Mouse (Mus musculus): Measurements from ENCODE around the gene Atf6b. TPM values are rescaled to one million over a fixed set of nuclear protein-coding genes. Genes with fewer than 3 reads are reported as not detected.

The Atf6b gene
- 111 and 123 TPM in 2 replicates for polyA plus RNA-seq (2016; fragmentation: Nextera tagmentation; extraction: Ambion mirVana)

GRCm38 (mm10) chr17:34646906-34647787 lies at the start of gene Atf6b:
Gene Atf6b, plus strand, starts transcription at chr17:34647146.
- Histone ChIP-seq H3K27ac (replicated peaks) (peak within 1 kb of the TSS; percentile 93), H3K27me3 (ENCODE audit: low read depth, poor library complexity, severe bottlenecking) (no peaks in the 10 kb centered on the region), H3K36me3 (peaks cover 51% of the 10 kb centered on the region)

DNA sequence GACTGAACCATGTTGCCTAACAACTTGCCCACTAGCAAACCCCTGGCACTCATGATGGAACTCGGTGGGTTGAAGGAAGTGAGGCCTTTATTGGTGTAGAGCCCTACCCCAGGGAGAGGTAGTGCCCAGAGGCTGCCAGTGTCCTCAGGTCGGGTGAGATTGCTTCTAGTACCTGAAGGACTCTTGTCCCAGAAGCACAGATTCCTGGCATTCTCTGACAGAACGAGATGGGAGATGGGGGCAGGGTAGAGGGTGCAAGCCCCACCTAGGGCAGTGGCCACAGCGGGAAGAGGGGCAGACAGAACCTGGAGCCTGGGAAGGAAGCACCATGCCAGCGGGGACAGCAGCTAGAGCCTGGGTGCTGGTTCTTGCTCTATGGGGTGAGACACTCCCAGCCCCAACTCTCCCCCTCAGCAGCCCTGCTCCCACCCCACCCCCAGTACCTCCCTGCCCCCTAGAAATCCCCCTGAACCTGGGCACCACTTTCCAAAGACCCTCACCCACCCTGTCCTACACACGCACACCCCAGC lies 49.3 kb upstream of the Atf6b start, which contains the start of gene Ager:
Gene Ager (plus strand): TSS at position 297 of the 530 bp plus-strand sequence.
- peak within 1 kb of the TSS; percentile 24 for H3K4me3 ChIP-seq
- H3K4me1 ChIP-seq = peaks cover 76% of the 10 kb centered on the region
- H3K27ac ChIP-seq (replicated peaks) = peak within 1 kb of the TSS; percentile 63
- 26% methylated on average over 6 of the region's 6 CpGs for WGBS
- H3K36me3 ChIP-seq = peaks cover 58% of the 10 kb centered on the region
- no peak for DNase-seq (ENCODE audit: low spot score)
- H3K27me3 ChIP-seq (ENCODE audit: low read depth, poor library complexity, severe bottlenecking) = no peaks in the 10 kb centered on the region
- no peaks in the 10 kb centered on the region for H3K9me3 ChIP-seq (replicated peaks)

More at GRCm38 (mm10) chr17:34646906-34647787, at the start of gene Atf6b:
- no peaks in the 10 kb centered on the region for H3K9me3 ChIP-seq (replicated peaks)
- peak; percentile 96 for DNase-seq (ENCODE audit: low spot score)
- H3K4me1 ChIP-seq = peaks cover 42% of the 10 kb centered on the region
- H3K4me3 ChIP-seq = peak within 1 kb of the TSS; percentile 82
- WGBS = 1% methylated on average over 66 of the region's 66 CpGs

GRCm38 (mm10) chr17:34599891-34600290 lies 47.1 kb upstream of the Atf6b start:
- 0 out of 2 replicates have a peak overlapping the region, but pooled peaks have one; percentile 23 for H3K27ac ChIP-seq (replicated peaks)
- peaks cover 65% of the 10 kb centered on the region for H3K4me1 ChIP-seq
- DNase-seq (ENCODE audit: low spot score) = no peak
- no peaks in the 10 kb centered on the region for H3K9me3 ChIP-seq (replicated peaks)
- H3K27me3 ChIP-seq (ENCODE audit: low read depth, poor library complexity, severe bottlenecking) = no peaks in the 10 kb centered on the region
- peaks cover 44% of the 10 kb centered on the region for H3K36me3 ChIP-seq
- H3K4me3 ChIP-seq = peak overlapping the region; percentile 26; the same call in 1 of the 2 replicates
- WGBS = 78% methylated on average over 9 of the region's 9 CpGs

DNA sequence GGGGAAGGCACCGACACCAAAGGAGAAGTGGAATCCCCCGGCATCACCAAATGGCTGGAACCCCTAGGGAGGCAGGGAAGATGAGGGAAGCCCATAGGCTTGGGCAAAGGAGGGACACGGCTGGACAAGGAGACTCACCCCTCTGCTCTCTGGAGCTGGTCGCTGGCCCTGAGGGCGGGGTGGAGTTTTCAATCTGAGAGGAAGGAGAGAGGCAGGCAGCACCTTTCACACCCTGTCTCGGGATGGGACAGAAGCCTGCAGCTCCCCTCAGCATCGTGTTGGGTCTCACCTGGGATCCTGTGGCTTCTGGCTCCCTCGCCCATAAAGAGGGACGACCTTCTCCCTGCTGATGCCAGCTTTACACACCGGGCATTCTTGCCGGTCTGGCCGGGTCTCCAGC lies 45.1 kb upstream of the Atf6b start:
- no peak for DNase-seq (ENCODE audit: low spot score)
- Histone ChIP-seq H3K4me3 (peak overlapping the region; percentile 98), H3K27me3 (ENCODE audit: low read depth, poor library complexity, severe bottlenecking) (no peaks in the 10 kb centered on the region), H3K27ac (replicated peaks) (0 out of 2 replicates have a peak overlapping the region, but pooled peaks have one; percentile 1), H3K36me3 (peaks cover 26% of the 10 kb centered on the region), H3K4me1 (peaks cover 64% of the 10 kb centered on the region), H3K9me3 (replicated peaks) (no peaks in the 10 kb centered on the region)
- WGBS = 91% methylated on average over 12 of the region's 12 CpGs

- WGBS = under 1% methylated on average over 30 of the region's 30 CpGs
- no peak for DNase-seq (ENCODE audit: low spot score)
- peaks cover 62% of the 10 kb centered on the region for H3K4me1 ChIP-seq
- no peaks in the 10 kb centered on the region for H3K9me3 ChIP-seq (replicated peaks)
- peak within 1 kb of the TSS; percentile 98 for H3K4me3 ChIP-seq
- H3K36me3 ChIP-seq = peaks cover 37% of the 10 kb centered on the region
- no peaks in the 10 kb centered on the region for H3K27me3 ChIP-seq (ENCODE audit: low read depth, poor library complexity, severe bottlenecking)
- H3K27ac ChIP-seq (replicated peaks) = peak within 1 kb of the TSS; percentile 94
Observed at GRCm38 (mm10) chr17:34603375-34604060, 43.4 kb upstream of the Atf6b start, which contains the start of gene Rnf5. Gene Rnf5, minus strand, starts transcription at chr17:34603690.

GRCm38 (mm10) chr17:34604061-34604508 lies 42.9 kb upstream of the Atf6b start, which contains the start of gene Agpat1:
Gene Agpat1, plus strand, starts transcription at chr17:34604262.
- Histone ChIP-seq H3K27me3 (ENCODE audit: low read depth, poor library complexity, severe bottlenecking) (no peaks in the 10 kb centered on the region), H3K9me3 (replicated peaks) (no peaks in the 10 kb centered on the region), H3K4me3 (peak within 1 kb of the TSS; percentile 98), H3K27ac (replicated peaks) (peak within 1 kb of the TSS; percentile 94), H3K4me1 (peaks cover 60% of the 10 kb centered on the region), H3K36me3 (peaks cover 41% of the 10 kb centered on the region)
- peak; percentile 100 for DNase-seq (ENCODE audit: low spot score)
- under 1% methylated on average over 35 of the region's 35 CpGs for WGBS

DNA sequence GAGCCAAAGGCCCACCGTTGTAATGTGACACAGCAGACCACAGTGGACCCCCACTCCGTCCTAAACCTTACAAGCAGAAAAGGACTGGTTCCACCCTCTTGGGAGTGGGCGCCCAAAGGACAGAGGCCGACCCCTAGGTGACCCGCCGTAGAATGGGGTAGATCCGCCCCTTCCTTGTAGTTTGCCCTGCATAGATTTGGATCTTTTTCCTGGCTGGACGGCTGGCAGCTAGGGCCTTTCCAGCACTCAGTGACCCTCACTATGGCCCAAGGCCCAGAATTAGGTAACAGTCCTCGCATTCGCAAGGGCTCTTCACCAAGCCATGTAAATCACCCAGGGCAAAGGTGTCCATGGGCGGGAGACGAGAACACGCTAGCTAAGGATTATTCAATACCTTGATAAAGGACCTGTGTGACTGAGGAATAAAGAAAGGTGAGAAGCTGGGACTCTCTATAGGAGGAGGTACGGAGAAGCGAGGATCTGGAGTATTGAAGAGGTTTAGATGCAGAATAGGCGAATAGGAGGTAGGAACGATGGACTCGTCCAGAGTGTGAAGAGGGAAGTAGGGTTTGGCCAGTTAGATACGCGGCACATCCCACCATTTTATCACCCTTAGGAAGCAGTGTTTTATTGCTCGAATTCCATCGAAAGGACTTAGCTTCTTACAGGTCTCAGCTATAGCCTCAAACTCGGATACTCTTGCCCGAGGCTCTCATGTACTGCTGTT lies 42.3 kb upstream of the Atf6b start:
- Histone ChIP-seq H3K36me3 (peaks cover 40% of the 10 kb centered on the region), H3K27ac (replicated peaks) (peak overlapping the region; percentile 94), H3K9me3 (replicated peaks) (no peaks in the 10 kb centered on the region), H3K4me3 (peak overlapping the region; percentile 98), H3K27me3 (ENCODE audit: low read depth, poor library complexity, severe bottlenecking) (no peaks in the 10 kb centered on the region), H3K4me1 (peaks cover 57% of the 10 kb centered on the region)
- no peak for DNase-seq (ENCODE audit: low spot score)
- WGBS = 21% methylated on average over 24 of the region's 24 CpGs

- Histone ChIP-seq H3K27me3 (ENCODE audit: low read depth, poor library complexity, severe bottlenecking) (no peaks in the 10 kb centered on the region), H3K9me3 (replicated peaks) (no peaks in the 10 kb centered on the region), H3K36me3 (peaks cover 39% of the 10 kb centered on the region), H3K4me3 (peak overlapping the region; percentile 98), H3K27ac (replicated peaks) (peak overlapping the region; percentile 94), H3K4me1 (peaks cover 57% of the 10 kb centered on the region)
- under 1% methylated on average over 27 of the region's 30 CpGs for WGBS
- DNase-seq (ENCODE audit: low spot score) = peak; percentile 94
Observed at GRCm38 (mm10) chr17:34605609-34606008, 41.3 kb upstream of the Atf6b start.

DNA sequence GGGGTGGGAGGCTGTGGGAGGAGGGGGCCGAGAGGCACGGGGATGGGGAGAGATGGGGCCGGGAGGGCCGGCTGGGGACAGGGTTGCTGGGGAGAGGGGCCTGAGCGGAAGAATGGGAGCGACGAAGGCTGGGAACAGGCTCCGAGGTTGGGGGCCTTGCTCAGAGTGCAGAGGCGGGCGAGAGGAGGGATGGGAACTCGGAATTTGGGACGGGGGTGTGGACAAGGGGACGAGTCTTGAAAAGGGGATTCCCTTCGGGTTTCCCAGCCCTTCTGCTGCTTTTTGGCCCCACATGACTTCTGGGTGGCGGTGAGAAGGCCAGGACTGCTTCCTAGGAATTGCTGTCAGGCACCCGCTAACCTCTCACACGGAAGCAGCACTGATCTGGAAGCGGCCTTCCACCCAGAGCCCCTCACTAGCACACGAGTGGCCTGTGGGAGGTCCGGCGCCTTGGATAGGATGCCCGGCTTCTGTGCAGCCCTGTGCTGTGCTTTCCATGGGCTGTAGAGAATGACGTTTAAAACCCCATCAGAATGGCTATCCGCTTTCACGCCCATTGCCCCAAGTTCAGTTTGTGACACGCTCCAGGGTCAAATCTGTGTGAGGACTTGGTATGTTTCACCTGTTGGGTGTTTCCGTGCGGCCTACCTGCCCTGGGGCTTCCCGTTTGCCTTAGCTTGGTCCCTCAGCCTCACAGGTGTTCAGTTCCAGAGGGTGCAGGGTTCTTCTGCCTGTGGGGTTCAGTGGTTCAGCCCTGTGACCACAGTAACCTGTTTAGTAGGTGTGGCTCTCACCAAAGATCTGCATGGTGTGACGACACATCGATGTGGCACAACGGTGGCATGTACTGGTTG lies 40.5 kb upstream of the Atf6b start:
- H3K9me3 ChIP-seq (replicated peaks) = no peaks in the 10 kb centered on the region
- H3K4me1 ChIP-seq = peaks cover 57% of the 10 kb centered on the region
- 21% methylated on average over 32 of the region's 32 CpGs for WGBS
- H3K27me3 ChIP-seq (ENCODE audit: low read depth, poor library complexity, severe bottlenecking) = no peaks in the 10 kb centered on the region
- no peak for DNase-seq (ENCODE audit: low spot score)
- H3K27ac ChIP-seq (replicated peaks) = peak overlapping the region; percentile 94
- H3K4me3 ChIP-seq = peak overlapping the region; percentile 98
- peaks cover 39% of the 10 kb centered on the region for H3K36me3 ChIP-seq

GRCm38 (mm10) chr17:34607997-34608396 lies 38.9 kb upstream of the Atf6b start:
- no peak for DNase-seq (ENCODE audit: low spot score)
- WGBS = 94% methylated on average over 7 of the region's 7 CpGs
- 0 out of 2 replicates have a peak overlapping the region, but pooled peaks have one; percentile 98 for H3K4me3 ChIP-seq

DNA sequence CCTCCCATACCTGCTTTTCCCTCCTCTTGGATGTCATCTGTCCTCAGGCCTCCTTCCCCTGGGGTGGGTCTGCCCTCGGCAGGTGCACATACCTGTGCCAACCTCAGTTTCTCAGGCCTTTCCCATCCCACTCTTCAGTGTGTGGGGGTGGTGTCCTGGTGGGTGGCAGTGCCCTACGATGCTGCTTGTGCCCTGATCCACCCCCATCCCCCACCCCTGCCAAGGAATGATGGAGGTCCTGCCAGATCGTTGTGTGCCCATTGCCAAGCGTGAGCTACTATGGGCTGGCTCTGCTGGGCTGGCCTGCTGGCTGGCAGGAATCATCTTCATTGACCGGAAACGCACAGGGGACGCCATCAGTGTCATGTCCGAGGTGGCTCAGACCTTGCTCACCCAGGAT lies 35.9 kb upstream of the Atf6b start:
- Histone ChIP-seq H3K27me3 (ENCODE audit: low read depth, poor library complexity, severe bottlenecking) (no peaks in the 10 kb centered on the region), H3K4me3 (no peak overlapping the region), H3K9me3 (replicated peaks) (no peaks in the 10 kb centered on the region), H3K4me1 (peaks cover 31% of the 10 kb centered on the region), H3K27ac (replicated peaks) (no peak overlapping the region), H3K36me3 (peaks cover 76% of the 10 kb centered on the region)
- WGBS = 93% methylated on average over 8 of the region's 8 CpGs
- no peak for DNase-seq (ENCODE audit: low spot score)

More at GRCm38 (mm10) chr17:34607997-34608396, 38.9 kb upstream of the Atf6b start:
- no peaks in the 10 kb centered on the region for H3K9me3 ChIP-seq (replicated peaks)
- H3K27me3 ChIP-seq (ENCODE audit: low read depth, poor library complexity, severe bottlenecking) = no peaks in the 10 kb centered on the region
- no peak overlapping the region for H3K27ac ChIP-seq (replicated peaks)
- H3K4me1 ChIP-seq = peaks cover 42% of the 10 kb centered on the region
- H3K36me3 ChIP-seq = peaks cover 47% of the 10 kb centered on the region

Data from midbrain, embryonic 10.5 days (tissue).